Mouse (Mus musculus) Patski (cell line): ENCODE data around the gene Pigt. TPM values are rescaled to one million over a fixed set of nuclear protein-coding genes. Genes with fewer than 3 reads are reported as not detected.

Experiments used
- ATAC-seq: fragments of 100-300 bp; one replicate; pipeline ENCODE4 v1.8.0; 2021
- CTCF ChIA-PET: fragments of 350-600 bp; sonication (Branson Sonifier 250); formaldehyde crosslinking; loops from one replicate; lab custom pipeline; 2022; ENCODE audit warnings: inconsistent platforms; lab: Charles Lee
- POLR2A ChIA-PET: fragments of 350-600 bp; sonication (Branson Sonifier 250); formaldehyde crosslinking; loops from one replicate; lab custom pipeline; 2022; ENCODE audit warnings: antibody characterized with exemption, inconsistent platforms; lab: Charles Lee
- DNase-seq: peaks from one replicate; pipeline ENCODE4 v3.0.0-alpha.2; 2011; ENCODE audit warnings: low read depth, low spot score
- H3K27me3 ChIP-seq: fragments of 371-371 bp; one replicate; pipeline ENCODE4 v1.5.1; 2021
- CTCF ChIP-seq: fragments of 100-300 bp; IDR thresholded peaks from one replicate; pipeline ENCODE4 v1.5.1; 2021
- in situ Hi-C: fragments of 300-500 bp; cut with MboI; formaldehyde crosslinking; loops from 3 replicates; pipeline ENCODE4 v1.11.1; 2018; ENCODE audit warnings: low pct_unique_long_range_greater_than_20kb, mixed read lengths
- polyA plus RNA-seq: library from polyadenylated mRNA; unstranded; gene quantifications from one replicate; pipeline ENCODE4 v1.2.3, GENCODE M21; 2021

Gene Pigt
- polyA plus RNA-seq, 1 experiment from 2014 or later = 136 TPM

- ChIA-PET CTCF (interaction anchor here (0.6 to 3.5 kb wide), 13 partner anchors 9 to 72 kb away, joined by 3 to 17 read pairs (median 7); partner anchors contain the start of gene Sdc4), POLR2A (interaction anchor here (0.6 to 8.3 kb wide), 7 partner anchors 10 to 72 kb away, joined by 3 to 110 read pairs (median 6); partner anchors contain the start of gene Sdc4)
- in situ Hi-C loops = loop anchor here (5.0 kb wide), 1 partner anchor 38 kb away; no protein-coding TSS in a partner anchor
- DNase-seq (no peak), ATAC-seq (peak; percentile 63)
- TF ChIP-seq CTCF = no peak
- no peaks in the 10 kb centered on the region for H3K27me3 ChIP-seq
Observed at GRCm38 (mm10) chr2:164455421-164456190, 41.7 kb upstream of the Pigt start.

GRCm38 (mm10) chr2:164456413-164456812 lies 40.9 kb upstream of the Pigt start:
- ATAC-seq = no peak
- in situ Hi-C loops = loop anchor here (5.0 kb wide), 1 partner anchor 39 kb away; no protein-coding TSS in a partner anchor
- no peak for TF ChIP-seq CTCF
- ChIA-PET POLR2A (interaction anchor here (0.6 to 8.3 kb wide), 8 partner anchors 10 to 71 kb away, joined by 3 to 110 read pairs (median 6); partner anchors contain the start of gene Sdc4), CTCF (interaction anchor here (0.6 to 3.5 kb wide), 20 partner anchors 8 to 71 kb away, joined by 3 to 17 read pairs (median 4); partner anchors contain the start of gene Sdc4)
- no peak for DNase-seq
- H3K27me3 ChIP-seq = no peaks in the 10 kb centered on the region

GRCm38 (mm10) chr2:164456864-164457300 lies 40.4 kb upstream of the Pigt start, which contains the start of gene Sys1:
Gene Sys1, plus strand, starts transcription at chr2:164456964.
- ChIA-PET CTCF (interaction anchor here (0.6 to 3.5 kb wide), 17 partner anchors 8 to 70 kb away, joined by 3 to 17 read pairs (median 3); partner anchors contain the start of gene Sdc4), POLR2A (interaction anchor here (0.6 to 8.3 kb wide), 6 partner anchors 16 to 39 kb away, joined by 3 to 110 read pairs (median 8); partner anchors contain the start of gene Sdc4)
- H3K27me3 ChIP-seq = no peaks in the 10 kb centered on the region
- no peak for DNase-seq
- peak; percentile 5 for ATAC-seq
- in situ Hi-C loops = loop anchor here (5.0 kb wide), 1 partner anchor 40 kb away; no protein-coding TSS in a partner anchor
- peak; percentile 29 for TF ChIP-seq CTCF

GRCm38 (mm10) chr2:164457942-164458341 lies 39.4 kb upstream of the Pigt start:
- ATAC-seq (no peak), DNase-seq (no peak)
- ChIA-PET CTCF (interaction anchor here (1.1 to 1.6 kb wide), 7 partner anchors 9 to 73 kb away, joined by 3 to 4 read pairs (median 3); no protein-coding TSS in a partner anchor), POLR2A (interaction anchor here (1.4 to 8.3 kb wide), 2 partner anchors 17 to 30 kb away, joined by 3 to 110 read pairs; partner anchors contain the start of gene Sdc4)
- no peaks in the 10 kb centered on the region for H3K27me3 ChIP-seq
- in situ Hi-C loops = loop anchor here (5.0 kb wide), 1 partner anchor 41 kb away; no protein-coding TSS in a partner anchor
- TF ChIP-seq CTCF = no peak

GRCm38 (mm10) chr2:164458535-164458934 lies 38.8 kb upstream of the Pigt start:
- ChIA-PET POLR2A (interaction anchor here (1.4 kb wide), 1 partner anchor 31 kb away, joined by 3 read pairs; no protein-coding TSS in a partner anchor), CTCF (interaction anchor here (1.1 to 1.6 kb wide), 6 partner anchors 36 to 72 kb away, joined by 3 to 4 read pairs (median 3); no protein-coding TSS in a partner anchor)
- no peaks in the 10 kb centered on the region for H3K27me3 ChIP-seq
- DNase-seq (no peak), ATAC-seq (no peak)
- in situ Hi-C loops = loop anchor here (5.0 kb wide), 1 partner anchor 41 kb away; no protein-coding TSS in a partner anchor
- TF ChIP-seq CTCF = no peak

- ChIA-PET CTCF (interaction anchor here (0.6 to 2.2 kb wide), 20 partner anchors 9 to 102 kb away, joined by 3 to 18 read pairs (median 4); partner anchors contain the start of gene Trp53tg5), POLR2A (interaction anchor here (0.6 to 1.9 kb wide), 11 partner anchors 14 to 1054 kb away, joined by 3 to 4 read pairs (median 3); no protein-coding TSS in a partner anchor)
- ATAC-seq (peak; percentile 81), DNase-seq (peak; percentile 91)
- TF ChIP-seq CTCF = peak; percentile 87
- in situ Hi-C loops = loop anchor here (5.0 kb wide), 1 partner anchor 56 kb away; no protein-coding TSS in a partner anchor
- H3K27me3 ChIP-seq = no peaks in the 10 kb centered on the region
Observed at GRCm38 (mm10) chr2:164460745-164461551, 36.4 kb upstream of the Pigt start, which contains the start of gene Gm20458. Gene Gm20458, plus strand, starts transcription at chr2:164460967.

- in situ Hi-C loops = no loop called here
- ChIA-PET CTCF (interaction anchor here (0.9 to 5.1 kb wide), 6 partner anchors 9 to 56 kb away, joined by 3 to 19 read pairs (median 4); partner anchors contain the start of gene Sys1), POLR2A (interaction anchor here (1.3 kb wide), 1 partner anchor 21 kb away, joined by 6 read pairs; the partner anchor contains the start of gene Dbndd2)
- H3K27me3 ChIP-seq = no peaks in the 10 kb centered on the region
- TF ChIP-seq CTCF = no peak
- DNase-seq (no peak), ATAC-seq (no peak)
Observed at GRCm38 (mm10) chr2:164465161-164465560, 32.2 kb upstream of the Pigt start.

GRCm38 (mm10) chr2:164466787-164467186 lies 30.5 kb upstream of the Pigt start:
- no peaks in the 10 kb centered on the region for H3K27me3 ChIP-seq
- no peak for TF ChIP-seq CTCF
- in situ Hi-C loops = no loop called here
- POLR2A ChIA-PET = interaction anchor here (0.6 to 1.5 kb wide), 3 partner anchors 30 to 302 kb away, joined by 3 to 5 read pairs (median 3); no protein-coding TSS in a partner anchor
- ATAC-seq = no peak
- DNase-seq = no peak
- CTCF ChIA-PET = interaction anchor here (1.0 to 5.1 kb wide), 4 partner anchors 18 to 52 kb away, joined by 3 to 19 read pairs (median 7); no protein-coding TSS in a partner anchor

GRCm38 (mm10) chr2:164470254-164470653 lies 27.1 kb upstream of the Pigt start:
- peak; percentile 84 for TF ChIP-seq CTCF
- in situ Hi-C loops = no loop called here
- CTCF ChIA-PET = interaction anchor here (0.6 to 2.3 kb wide), 17 partner anchors 9 to 99 kb away, joined by 3 to 17 read pairs (median 3); partner anchors contain the start of genes Dbndd2, Gm20458, Pigt and Sys1
- POLR2A ChIA-PET = interaction anchor here (0.9 to 1.2 kb wide), 2 partner anchors 24 to 28 kb away, joined by 3 read pairs; partner anchors contain the start of gene Pigt
- ATAC-seq = peak; percentile 44
- H3K27me3 ChIP-seq = no peaks in the 10 kb centered on the region
- DNase-seq = no peak
